Mouse (Mus musculus): ENCODE measurements at regions not wholly inside any gene's neighbourhood (a gene's known extent, or its start where the extent isn't known, plus 50 kb on each side); places are given as distances from the start of the nearest gene placed in this dataset.
A peak's percentile ranks its signal among the peaks of the same experiment; 100 is the strongest.
"Not testable (repeated sequence)": the region's sequence is repeated elsewhere in the genome, so short reads cannot be mapped to it uniquely, and the experiment has no call there.

DNA sequence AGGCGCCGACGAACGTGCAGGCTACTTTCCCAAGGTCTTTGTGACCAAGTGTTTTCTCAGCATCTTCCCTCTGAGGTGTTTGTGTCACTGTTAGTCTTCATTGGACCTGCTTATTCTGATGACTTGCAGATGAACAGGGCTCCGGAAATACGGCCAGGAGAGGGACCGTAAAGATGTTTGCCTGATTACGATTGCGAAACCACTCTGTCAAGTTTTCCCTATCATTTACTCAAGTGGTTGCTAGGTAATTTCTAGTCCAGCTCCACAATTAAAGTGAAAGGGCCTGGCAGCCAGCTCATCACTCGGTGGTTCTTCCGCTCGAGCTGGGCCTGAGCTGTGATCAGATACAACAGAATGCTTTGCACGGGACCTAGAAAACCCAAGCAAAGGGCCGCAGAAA is 185.5 kb downstream of the Csl start:
- no peak for DNase-seq (ENCODE audit: extremely low spot score in 1 of 2, low spot score in 1 of 2)

- no peak for DNase-seq (ENCODE audit: extremely low spot score in 1 of 2, low spot score in 1 of 2)
Observed at GRCm38 (mm10) chr10:99575294-99575693, 184.2 kb downstream of the Csl start.

DNA sequence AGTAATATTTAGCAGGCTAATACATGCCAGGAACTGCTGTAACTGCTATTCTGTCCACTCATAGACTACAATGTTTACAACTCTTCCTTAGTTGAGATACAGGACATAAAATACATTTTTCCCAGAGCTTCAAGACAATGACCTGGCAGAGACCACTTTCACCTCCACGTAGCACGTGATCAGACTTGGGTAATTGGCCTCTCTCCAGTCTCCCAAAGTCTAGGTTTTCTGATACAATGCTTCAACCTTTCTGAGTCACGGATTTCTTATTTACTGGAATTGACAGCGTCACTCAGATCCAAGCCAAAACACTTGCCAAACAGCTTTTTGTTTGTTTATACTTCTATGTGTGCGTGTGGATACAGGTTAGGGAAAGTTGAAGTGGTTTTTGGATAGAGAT is 183.2 kb downstream of the Csl start:
- no peak for DNase-seq (ENCODE audit: extremely low spot score in 1 of 2, low spot score in 1 of 2)

GRCm38 (mm10) chr10:99577041-99577681 is 182.3 kb downstream of the Csl start:
- DNase-seq (ENCODE audit: extremely low spot score in 1 of 2, low spot score in 1 of 2) = peak in 1 of 2 experiments; percentile 74

GRCm38 (mm10) chr10:99578366-99578765 is 181.1 kb downstream of the Csl start:
- DNase-seq (ENCODE audit: extremely low spot score in 1 of 2, low spot score in 1 of 2) = no peak

DNA sequence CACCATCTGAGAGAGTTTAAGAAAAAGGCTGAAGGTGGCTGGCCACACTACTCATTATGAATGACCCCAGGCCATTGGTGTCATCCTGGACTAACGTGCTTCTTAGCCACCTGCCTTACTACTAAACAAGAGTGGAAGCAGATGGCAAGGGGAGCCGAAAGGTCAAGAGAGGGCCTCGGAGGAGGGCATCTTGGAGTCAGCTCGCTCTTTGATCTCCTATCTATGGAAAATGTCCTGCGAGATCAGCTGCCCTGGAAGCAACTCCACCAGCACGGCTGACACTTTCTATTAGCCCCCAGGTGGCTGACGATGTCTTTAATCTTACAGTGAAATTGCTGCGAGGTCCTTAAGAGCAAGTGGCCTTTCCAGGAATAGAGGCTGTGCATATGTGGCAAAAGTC is 179.3 kb downstream of the Csl start:
- no peak for DNase-seq (ENCODE audit: extremely low spot score in 1 of 2, low spot score in 1 of 2)

GRCm38 (mm10) chr10:99581074-99581473 is 178.4 kb downstream of the Csl start:
- peak in 1 of 2 experiments; percentile 31 for DNase-seq (ENCODE audit: extremely low spot score in 1 of 2, low spot score in 1 of 2)

DNA sequence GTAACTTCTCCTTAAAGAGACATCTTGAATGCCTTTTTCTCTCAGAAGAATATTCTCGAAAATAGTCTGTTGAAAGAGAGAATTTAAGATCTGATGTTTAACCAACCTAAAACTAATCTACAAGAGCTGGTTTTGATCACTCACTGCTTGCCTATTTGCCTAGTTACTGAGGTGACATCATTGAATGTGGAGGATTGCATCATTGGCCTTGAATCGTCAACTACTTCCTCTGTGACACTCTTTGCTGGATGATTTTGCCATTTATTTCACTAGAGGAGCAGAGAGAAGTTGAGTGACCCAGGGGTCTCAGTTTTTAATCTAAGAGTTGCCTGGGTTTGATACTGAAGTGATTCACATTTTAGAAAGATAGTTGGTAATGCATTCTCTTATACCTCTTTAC is 174.6 kb downstream of the Csl start:
- DNase-seq (ENCODE audit: extremely low spot score in 1 of 2, low spot score in 1 of 2) = no peak

DNA sequence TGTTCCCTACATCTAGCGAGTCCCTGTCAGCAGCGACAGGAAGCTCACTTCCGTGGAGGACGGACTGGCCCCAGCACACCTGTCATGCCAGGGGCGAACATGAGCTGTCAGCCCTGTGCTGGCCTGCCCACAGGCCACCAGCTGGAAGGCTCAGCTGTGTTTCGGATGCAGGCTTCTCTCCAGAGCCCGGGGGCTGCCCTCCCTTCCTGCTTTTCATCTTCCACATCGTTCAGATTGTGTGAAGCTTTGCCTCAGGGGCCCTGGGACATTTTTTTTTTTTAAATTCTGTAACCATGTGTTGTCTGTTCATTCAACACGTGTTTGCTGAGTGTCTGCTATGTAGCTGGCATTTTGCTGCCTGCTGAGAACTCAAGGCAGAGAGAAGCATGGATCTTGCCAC is 167.2 kb downstream of the Csl start:
- no peak for DNase-seq (ENCODE audit: extremely low spot score in 1 of 2, low spot score in 1 of 2)

- no peak for DNase-seq (ENCODE audit: extremely low spot score in 1 of 2, low spot score in 1 of 2)
Observed at GRCm38 (mm10) chr10:99595659-99596058, 163.8 kb downstream of the Csl start.

- not testable (repeated sequence) for DNase-seq (ENCODE audit: extremely low spot score in 1 of 2, low spot score in 1 of 2)
Observed at GRCm38 (mm10) chr10:99599142-99600120, 160.0 kb downstream of the Csl start.

- DNase-seq (ENCODE audit: extremely low spot score in 1 of 2, low spot score in 1 of 2) = peak in 1 of 2 experiments; percentile 39
Observed at GRCm38 (mm10) chr10:99602331-99602730, 157.1 kb downstream of the Csl start.

GRCm38 (mm10) chr10:99604172-99604571 is 155.3 kb downstream of the Csl start:
- DNase-seq (ENCODE audit: extremely low spot score in 1 of 2, low spot score in 1 of 2) = no peak

DNA sequence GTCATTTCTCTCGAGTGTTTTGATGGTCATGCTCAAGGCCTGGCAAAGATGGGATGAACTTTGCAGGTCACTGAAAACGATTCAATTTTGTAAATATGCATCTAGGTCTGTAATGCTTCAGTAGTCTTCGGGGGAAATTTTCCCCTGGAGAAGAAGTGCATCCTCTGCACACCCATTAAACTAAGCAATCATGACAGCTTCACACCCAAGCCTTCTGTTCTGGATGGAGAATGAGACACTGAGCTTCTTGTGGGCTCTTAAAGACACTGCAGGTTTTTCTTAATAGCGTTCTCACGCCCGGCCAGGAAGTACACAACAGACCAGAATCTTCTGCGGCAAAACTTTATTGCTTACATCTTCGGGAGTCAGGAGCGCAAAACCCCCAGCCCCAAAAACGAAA is 151.0 kb downstream of the Csl start:
- DNase-seq (ENCODE audit: extremely low spot score in 1 of 2, low spot score in 1 of 2) = no peak

DNA sequence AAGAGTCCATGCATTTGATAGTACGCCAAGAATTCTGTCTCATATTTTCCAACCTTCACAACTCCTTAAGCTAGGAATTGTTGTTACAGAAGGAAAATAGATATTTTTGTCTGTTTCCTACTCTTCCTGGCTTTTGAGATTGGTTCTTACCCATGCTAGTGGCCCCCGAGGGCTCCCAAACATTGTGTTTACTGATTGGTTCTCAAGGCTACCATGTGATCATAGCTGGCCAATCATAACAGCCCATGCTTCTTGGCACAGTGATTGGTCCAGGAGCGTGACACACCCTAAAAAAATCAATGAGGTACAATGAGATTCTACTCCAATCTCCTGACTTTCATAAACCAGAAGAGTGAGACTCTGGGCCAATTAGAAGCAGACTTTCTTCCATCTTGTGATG is 150.0 kb downstream of the Csl start:
- no peak for DNase-seq (ENCODE audit: extremely low spot score in 1 of 2, low spot score in 1 of 2)

- no peak for DNase-seq (ENCODE audit: extremely low spot score in 1 of 2, low spot score in 1 of 2)
Observed at GRCm38 (mm10) chr10:99610890-99611289, 148.6 kb downstream of the Csl start.

DNA sequence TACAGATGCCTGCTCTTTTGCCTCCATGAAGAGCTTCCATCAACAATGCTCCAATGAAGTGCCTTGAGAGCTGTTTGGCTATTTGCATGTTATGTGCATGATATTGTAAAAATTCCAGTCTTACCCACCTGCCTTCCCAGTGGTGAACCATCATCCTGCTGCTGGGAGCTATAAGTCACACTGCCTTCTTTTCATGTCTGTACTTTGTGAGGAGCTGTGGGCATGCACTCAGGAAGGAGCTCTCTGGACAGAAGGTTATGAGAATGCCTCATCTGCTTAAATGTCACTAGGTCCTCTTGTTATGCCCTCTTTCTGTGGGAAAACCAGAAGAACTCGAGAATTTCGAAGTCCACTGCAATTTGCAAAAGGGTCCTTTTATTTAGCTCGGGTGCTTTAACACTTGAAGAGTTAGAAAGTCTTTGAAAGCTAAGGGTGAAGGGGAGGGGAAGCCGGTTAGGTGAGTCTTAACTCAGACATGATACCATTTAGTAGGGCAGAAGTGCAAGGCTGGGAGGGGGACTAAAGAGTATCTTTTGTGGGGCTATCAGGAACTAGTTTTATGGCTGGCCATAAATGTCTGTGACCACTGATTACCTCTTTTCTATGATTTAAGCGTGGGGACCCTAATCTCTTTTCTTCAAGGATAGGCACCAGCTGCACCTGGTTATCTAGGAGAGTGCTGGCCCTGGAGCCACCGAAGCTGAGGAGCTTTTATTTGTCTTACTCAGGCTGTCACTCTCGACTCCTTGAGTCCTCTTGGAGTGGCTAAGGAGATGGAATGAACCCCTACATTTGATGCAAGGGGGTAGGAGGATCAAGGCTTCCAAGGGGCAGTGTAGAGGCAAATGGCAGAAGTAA is 144.8 kb downstream of the Csl start:
- no peak for DNase-seq (ENCODE audit: extremely low spot score in 1 of 2, low spot score in 1 of 2)

DNA sequence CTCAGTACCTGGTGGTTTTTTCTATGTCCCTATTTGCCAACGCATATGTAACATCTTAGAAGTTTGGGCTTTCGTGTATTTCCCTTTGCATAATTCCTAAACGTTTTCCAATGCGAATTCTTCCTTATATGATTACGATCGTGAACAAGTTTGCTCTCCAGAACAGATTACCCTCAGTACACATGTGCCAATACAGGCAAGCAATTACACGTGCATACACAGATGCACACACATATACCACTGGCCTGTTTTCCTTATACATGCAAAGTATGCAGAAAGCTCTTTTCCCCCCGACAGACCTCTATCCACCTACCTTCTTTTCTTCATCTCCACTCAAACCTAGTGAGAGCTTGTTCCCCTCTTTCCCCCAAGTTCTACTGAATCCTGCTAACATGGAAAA is 144.1 kb downstream of the Csl start:
- no peak for DNase-seq (ENCODE audit: extremely low spot score in 1 of 2, low spot score in 1 of 2)

DNA sequence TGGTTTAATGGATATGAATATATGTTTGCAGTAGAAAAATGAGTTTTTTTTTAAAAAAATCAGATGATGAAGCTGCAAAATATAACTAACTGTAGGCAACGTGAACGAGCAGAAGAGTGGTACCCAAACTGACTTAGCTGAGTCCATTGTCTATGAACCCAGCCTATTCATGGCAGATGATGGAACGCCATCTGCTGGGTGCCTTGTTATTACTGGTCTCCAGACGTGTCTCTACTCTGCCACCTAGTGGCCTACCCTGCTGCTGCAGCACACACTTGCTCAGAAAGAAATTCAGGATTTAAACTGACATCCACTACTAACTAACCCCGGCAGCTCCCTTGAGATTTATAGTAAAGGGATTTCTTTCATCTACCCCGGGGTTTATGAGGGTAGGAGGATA is 143.7 kb downstream of the Csl start:
- DNase-seq (ENCODE audit: extremely low spot score in 1 of 2, low spot score in 1 of 2) = peak; percentile 79 to 98

DNA sequence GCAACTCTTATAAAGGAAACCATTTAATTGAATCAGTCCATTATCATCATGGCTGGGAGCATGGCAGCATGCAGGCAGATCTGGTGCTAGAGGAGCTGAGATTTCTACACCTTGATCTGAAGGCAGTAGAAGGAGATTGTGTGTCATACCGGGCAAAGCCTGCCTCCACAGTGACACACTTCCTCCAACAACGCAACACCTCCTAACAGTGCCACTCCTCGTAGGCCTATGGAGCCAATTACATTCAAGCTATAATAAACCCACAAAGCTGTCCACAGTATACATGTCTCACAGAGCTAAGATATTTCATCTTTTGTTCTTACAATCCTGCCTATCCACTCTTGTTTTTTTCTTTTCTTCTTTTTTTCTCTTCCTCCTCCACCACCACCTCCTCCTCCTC is 141.8 kb downstream of the Csl start:
- no peak for DNase-seq (ENCODE audit: extremely low spot score in 1 of 2, low spot score in 1 of 2)
